Mouse (Mus musculus): ENCODE data around the gene Corin. TPM values are rescaled to one million over a fixed set of nuclear protein-coding genes. Genes with fewer than 3 reads are reported as not detected.

Gene Corin
- total and polyA plus RNA-seq, 2 experiments = 0.46 TPM; not detected in 1

GRCm38 (mm10) chr5:72453176-72453575 lies 51.1 kb downstream of the Corin start:
- Histone ChIP-seq H3K27ac (replicated peaks; ENCODE audit: insufficient read depth, low read depth, low read length) (no peak overlapping the region), H3K9ac (ENCODE audit: low read depth, low read length) (no peak overlapping the region), H3K79me2 (ENCODE audit: control insufficient read depth, insufficient read depth, low read length) (no peaks in the 10 kb centered on the region), H3K27me3 (ENCODE audit: control insufficient read depth, insufficient read depth, low read length) (no peaks in the 10 kb centered on the region), H3K4me1 (ENCODE audit: control insufficient read depth, insufficient read depth, low read length) (no peaks in the 10 kb centered on the region), H3K4me3 (ENCODE audit: insufficient read depth, low read depth, low read length) (no peak overlapping the region), H3K36me3 (ENCODE audit: control insufficient read depth, insufficient read depth, low read length) (no peaks in the 10 kb centered on the region)
- WGBS = 94% methylated on average over 11 of the region's 11 CpGs
- no peak for DNase-seq (ENCODE audit: extremely low read depth, low read depth, low spot score)
- TF ChIP-seq POLR2A (IDR thresholded peaks at IDR 0.05; ENCODE audit: extremely low read depth, insufficient read depth, low read length) = no peak
- no peak for TF ChIP-seq CTCF (IDR thresholded peaks at IDR 0.05; ENCODE audit: low read depth, low read length)

DNA sequence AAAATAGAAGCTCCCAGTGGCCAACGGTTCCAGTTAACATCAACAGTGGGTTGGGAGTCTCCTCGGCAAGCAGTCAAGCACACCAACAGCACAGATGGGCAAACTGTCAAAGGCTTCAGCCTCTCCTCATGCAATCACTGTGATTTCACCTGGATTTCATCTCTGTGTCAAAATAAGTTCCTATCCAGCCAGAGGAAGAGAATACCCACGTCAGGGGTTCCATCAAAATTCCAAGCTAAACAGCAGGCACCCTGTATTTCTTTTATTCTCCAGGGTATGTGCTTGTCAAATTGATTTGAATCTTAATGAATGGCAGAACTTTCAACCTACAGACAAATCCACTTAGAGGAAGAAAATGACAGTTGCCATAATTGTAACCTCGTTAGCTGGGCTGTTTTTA lies 51.5 kb downstream of the Corin start:
- H3K27ac ChIP-seq (replicated peaks; ENCODE audit: insufficient read depth, low read depth, low read length) = no peak overlapping the region
- no peak for DNase-seq (ENCODE audit: extremely low read depth, low read depth, low spot score)
- no peak overlapping the region for H3K4me3 ChIP-seq (ENCODE audit: insufficient read depth, low read depth, low read length)
- no peaks in the 10 kb centered on the region for H3K36me3 ChIP-seq (ENCODE audit: control insufficient read depth, insufficient read depth, low read length)
- no peaks in the 10 kb centered on the region for H3K79me2 ChIP-seq (ENCODE audit: control insufficient read depth, insufficient read depth, low read length)
- WGBS = 83% methylated on average over 4 of the region's 4 CpGs
- no peaks in the 10 kb centered on the region for H3K4me1 ChIP-seq (ENCODE audit: control insufficient read depth, insufficient read depth, low read length)
- H3K27me3 ChIP-seq (ENCODE audit: control insufficient read depth, insufficient read depth, low read length) = no peaks in the 10 kb centered on the region
- H3K9ac ChIP-seq (ENCODE audit: low read depth, low read length) = no peak overlapping the region
- no peak for TF ChIP-seq POLR2A (IDR thresholded peaks at IDR 0.05; ENCODE audit: extremely low read depth, insufficient read depth, low read length)
- TF ChIP-seq CTCF (IDR thresholded peaks at IDR 0.05; ENCODE audit: low read depth, low read length) = no peak

DNA sequence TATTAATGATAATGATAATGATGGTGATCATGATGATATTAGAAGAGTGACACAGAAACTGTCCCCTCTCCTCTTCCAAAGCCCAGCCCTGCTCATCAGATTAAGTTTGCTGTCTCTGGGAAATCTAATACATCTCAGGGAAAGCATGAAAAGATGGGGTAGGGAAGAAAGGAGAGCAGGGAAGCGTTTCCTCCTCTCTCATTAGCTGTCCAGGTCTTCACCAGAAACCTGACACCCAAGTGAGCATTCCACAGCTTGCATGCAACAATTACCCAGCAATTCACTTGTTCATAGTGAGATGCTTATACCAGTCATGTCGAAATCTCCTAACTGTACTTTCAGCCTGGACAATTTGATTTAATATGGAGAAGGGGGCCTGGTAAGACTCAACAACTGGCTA lies 55.4 kb downstream of the Corin start:
- no peak for DNase-seq (ENCODE audit: extremely low read depth, low read depth, low spot score)
- Histone ChIP-seq H3K36me3 (ENCODE audit: control insufficient read depth, insufficient read depth, low read length) (no peaks in the 10 kb centered on the region), H3K27ac (replicated peaks; ENCODE audit: insufficient read depth, low read depth, low read length) (no peak overlapping the region), H3K4me3 (ENCODE audit: insufficient read depth, low read depth, low read length) (no peak overlapping the region), H3K4me1 (ENCODE audit: control insufficient read depth, insufficient read depth, low read length) (no peaks in the 10 kb centered on the region), H3K27me3 (ENCODE audit: control insufficient read depth, insufficient read depth, low read length) (no peaks in the 10 kb centered on the region), H3K79me2 (ENCODE audit: control insufficient read depth, insufficient read depth, low read length) (no peaks in the 10 kb centered on the region), H3K9ac (ENCODE audit: low read depth, low read length) (no peak overlapping the region)
- 67% methylated on average over 2 of the region's 2 CpGs for WGBS
- TF ChIP-seq POLR2A (IDR thresholded peaks at IDR 0.05; ENCODE audit: extremely low read depth, insufficient read depth, low read length) = no peak
- TF ChIP-seq CTCF (IDR thresholded peaks at IDR 0.05; ENCODE audit: low read depth, low read length) = no peak

GRCm38 (mm10) chr5:72446104-72446503 lies 58.2 kb downstream of the Corin start:
- H3K4me1 ChIP-seq (ENCODE audit: control insufficient read depth, insufficient read depth, low read length) = no peaks in the 10 kb centered on the region
- WGBS = 88% methylated on average over 11 of the region's 11 CpGs
- H3K27me3 ChIP-seq (ENCODE audit: control insufficient read depth, insufficient read depth, low read length) = no peaks in the 10 kb centered on the region
- no peak overlapping the region for H3K9ac ChIP-seq (ENCODE audit: low read depth, low read length)
- H3K36me3 ChIP-seq (ENCODE audit: control insufficient read depth, insufficient read depth, low read length) = no peaks in the 10 kb centered on the region
- DNase-seq (ENCODE audit: extremely low read depth, low read depth, low spot score) = no peak
- no peak overlapping the region for H3K4me3 ChIP-seq (ENCODE audit: insufficient read depth, low read depth, low read length)
- H3K79me2 ChIP-seq (ENCODE audit: control insufficient read depth, insufficient read depth, low read length) = no peaks in the 10 kb centered on the region
- H3K27ac ChIP-seq (replicated peaks; ENCODE audit: insufficient read depth, low read depth, low read length) = no peak overlapping the region
- TF ChIP-seq CTCF (IDR thresholded peaks at IDR 0.05; ENCODE audit: low read depth, low read length) (no peak), POLR2A (IDR thresholded peaks at IDR 0.05; ENCODE audit: extremely low read depth, insufficient read depth, low read length) (no peak)

- 82% methylated on average over 11 of the region's 11 CpGs for WGBS
- DNase-seq (ENCODE audit: extremely low read depth, low read depth, low spot score) = peak; percentile 7
- H3K27ac ChIP-seq (replicated peaks; ENCODE audit: insufficient read depth, low read depth, low read length) = no peak overlapping the region
- H3K4me1 ChIP-seq (ENCODE audit: control insufficient read depth, insufficient read depth, low read length) = no peaks in the 10 kb centered on the region
- H3K4me3 ChIP-seq (ENCODE audit: insufficient read depth, low read depth, low read length) = no peak overlapping the region
- no peaks in the 10 kb centered on the region for H3K27me3 ChIP-seq (ENCODE audit: control insufficient read depth, insufficient read depth, low read length)
- TF ChIP-seq CTCF (IDR thresholded peaks at IDR 0.05; ENCODE audit: low read depth, low read length) (0 out of 2 replicates have a peak, but pooled peaks have one; percentile 7), POLR2A (IDR thresholded peaks at IDR 0.05; ENCODE audit: extremely low read depth, insufficient read depth, low read length) (no peak)
- H3K79me2 ChIP-seq (ENCODE audit: control insufficient read depth, insufficient read depth, low read length) = no peaks in the 10 kb centered on the region
- no peaks in the 10 kb centered on the region for H3K36me3 ChIP-seq (ENCODE audit: control insufficient read depth, insufficient read depth, low read length)
- H3K9ac ChIP-seq (ENCODE audit: low read depth, low read length) = no peak overlapping the region
Observed at GRCm38 (mm10) chr5:72443946-72444345, 60.3 kb downstream of the Corin start.

DNA sequence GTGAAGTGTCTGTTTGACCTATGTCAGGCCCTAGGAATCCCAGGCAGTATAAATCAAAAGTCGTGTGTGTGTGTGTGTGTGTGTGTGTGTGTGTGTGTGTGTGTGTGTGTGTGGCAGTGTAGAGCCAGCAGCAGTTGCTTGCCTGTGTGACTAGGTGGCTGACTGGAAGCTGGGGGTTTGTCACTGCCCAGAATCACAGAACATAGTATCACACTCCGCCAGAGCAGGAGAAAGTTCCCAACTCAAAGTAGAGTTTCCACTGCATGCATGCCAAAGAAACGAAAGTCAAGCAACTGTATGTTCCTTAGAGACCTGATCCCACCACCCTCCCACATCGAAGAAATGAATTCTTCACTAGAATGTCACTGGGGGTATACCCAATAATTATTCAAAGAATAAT lies 61.3 kb downstream of the Corin start:
- H3K27ac ChIP-seq (replicated peaks; ENCODE audit: insufficient read depth, low read depth, low read length) = no peak overlapping the region
- H3K4me3 ChIP-seq (ENCODE audit: insufficient read depth, low read depth, low read length) = no peak overlapping the region
- H3K9ac ChIP-seq (ENCODE audit: low read depth, low read length) = no peak overlapping the region
- no peaks in the 10 kb centered on the region for H3K27me3 ChIP-seq (ENCODE audit: control insufficient read depth, insufficient read depth, low read length)
- no peaks in the 10 kb centered on the region for H3K4me1 ChIP-seq (ENCODE audit: control insufficient read depth, insufficient read depth, low read length)
- no peak for DNase-seq (ENCODE audit: extremely low read depth, low read depth, low spot score)
- WGBS = 72% methylated on average over 4 of the region's 4 CpGs
- TF ChIP-seq CTCF (IDR thresholded peaks at IDR 0.05; ENCODE audit: low read depth, low read length) (no peak), POLR2A (IDR thresholded peaks at IDR 0.05; ENCODE audit: extremely low read depth, insufficient read depth, low read length) (no peak)
- no peaks in the 10 kb centered on the region for H3K79me2 ChIP-seq (ENCODE audit: control insufficient read depth, insufficient read depth, low read length)
- no peaks in the 10 kb centered on the region for H3K36me3 ChIP-seq (ENCODE audit: control insufficient read depth, insufficient read depth, low read length)

Data from liver, adult 2 months (tissue).